25 mouse cellular contexts compared by ENCODE assay signal in genomic region chr5:113026706-113027105, GRCm38 (mm10). TPM values are rescaled to one million over a fixed set of nuclear protein-coding genes. Genes with fewer than 3 reads are reported as not detected.
"Had no signal": no experiment of that assay in that cellular context is flagged by ENCODE, and none has a peak within 500 bp of the region (broad histone marks: within the 10 kb centered on the region; RNA-seq: fewer than 3 reads in every experiment).

No protein-coding gene starts in this region.

- H3K4me3 ChIP-seq: limb, embryonic 15.5 days; liver, embryonic 12.5 days; lung, embryonic 15.5 days; midbrain, embryonic 10.5 days; midbrain, embryonic 12.5 days; myocyte; neural tube, embryonic 13.5 days; neural tube, embryonic 15.5 days had no signal

- H3K4me2 ChIP-seq: limb, embryonic 15.5 days; liver, embryonic 12.5 days; lung, embryonic 15.5 days; midbrain, embryonic 12.5 days; neural tube, embryonic 13.5 days; neural tube, embryonic 15.5 days had no signal

- H3K9ac ChIP-seq: limb, embryonic 15.5 days; liver, embryonic 12.5 days; liver, embryonic 14.5 days; lung, embryonic 15.5 days; midbrain, embryonic 12.5 days; neural tube, embryonic 13.5 days; neural tube, embryonic 15.5 days had no signal

- H3K27ac ChIP-seq: limb, embryonic 15.5 days; liver, embryonic 12.5 days; liver, embryonic 14.5 days; lung, embryonic 15.5 days; midbrain, embryonic 10.5 days; midbrain, embryonic 12.5 days; neural tube, embryonic 15.5 days had no signal

- H3K36me3 ChIP-seq: limb, embryonic 15.5 days; liver, embryonic 12.5 days; lung, embryonic 15.5 days; midbrain, embryonic 10.5 days; midbrain, embryonic 12.5 days; neural tube, embryonic 13.5 days; neural tube, embryonic 15.5 days had no signal

- H3K27me3 ChIP-seq: limb, embryonic 15.5 days; liver, embryonic 12.5 days; lung, embryonic 15.5 days; midbrain, embryonic 12.5 days; neural tube, embryonic 13.5 days; neural tube, embryonic 15.5 days had no signal

- DNase-seq: lung, adult 2 months; lung, postnatal 10 days; lung, postnatal 4 days; midbrain, embryonic 14.5 days; retina, postnatal 1 day; right cerebral cortex, adult 18-20 months; right cerebral cortex, postnatal 25 days; right cerebral cortex, postnatal 4 days; spleen, adult 18-20 months had no signal

- ATAC-seq: liver, embryonic 12.5 days; midbrain, embryonic 16.5 days had no signal

- H3K9me3 ChIP-seq: limb, embryonic 15.5 days; liver, embryonic 12.5 days; lung, embryonic 15.5 days; midbrain, embryonic 10.5 days; midbrain, embryonic 12.5 days; neural tube, embryonic 13.5 days; neural tube, embryonic 15.5 days had no signal

RNA-seq across cellular contexts. Expression of gene Grk3, which starts 11.1 kb away (rescaled TPM):
- polyA plus RNA-seq: myocyte had no signal

RNA-seq across cellular contexts. Expression of gene Crybb2, which starts 43.2 kb away (rescaled TPM):
- polyA plus RNA-seq: limb, embryonic 15.5 days; liver, adult 2 months; liver, embryonic 12.5 days; liver, embryonic 14.5 days; liver, embryonic 16.5 days; lung, adult 2 months; lung, embryonic 15.5 days; midbrain, embryonic 10.5 days; midbrain, embryonic 12.5 days; midbrain, embryonic 14.5 days; midbrain, embryonic 16.5 days; myocyte; neural tube, embryonic 11.5 days; neural tube, embryonic 13.5 days; neural tube, embryonic 15.5 days; stomach, embryonic 14.5 days; stomach, embryonic 16.5 days; urinary bladder, adult 2 months had no signal

RNA-seq across cellular contexts. Expression of gene Crybb3, which starts 54.7 kb away (rescaled TPM):
- polyA plus RNA-seq: liver, embryonic 12.5 days; liver, embryonic 16.5 days; neural tube, embryonic 11.5 days had no signal
